Mouse (Mus musculus): Measurements from ENCODE around the gene Sos2. TPM values are rescaled to one million over a fixed set of nuclear protein-coding genes. Genes with fewer than 3 reads are reported as not detected.
"Not testable (repeated sequence)": the region's sequence is repeated elsewhere in the genome, so short reads cannot be mapped to it uniquely, and the experiment has no call there.

Sos2 gene
- polyA plus RNA-seq, 1 experiment from 2014 or later, result 8.5 TPM

DNA sequence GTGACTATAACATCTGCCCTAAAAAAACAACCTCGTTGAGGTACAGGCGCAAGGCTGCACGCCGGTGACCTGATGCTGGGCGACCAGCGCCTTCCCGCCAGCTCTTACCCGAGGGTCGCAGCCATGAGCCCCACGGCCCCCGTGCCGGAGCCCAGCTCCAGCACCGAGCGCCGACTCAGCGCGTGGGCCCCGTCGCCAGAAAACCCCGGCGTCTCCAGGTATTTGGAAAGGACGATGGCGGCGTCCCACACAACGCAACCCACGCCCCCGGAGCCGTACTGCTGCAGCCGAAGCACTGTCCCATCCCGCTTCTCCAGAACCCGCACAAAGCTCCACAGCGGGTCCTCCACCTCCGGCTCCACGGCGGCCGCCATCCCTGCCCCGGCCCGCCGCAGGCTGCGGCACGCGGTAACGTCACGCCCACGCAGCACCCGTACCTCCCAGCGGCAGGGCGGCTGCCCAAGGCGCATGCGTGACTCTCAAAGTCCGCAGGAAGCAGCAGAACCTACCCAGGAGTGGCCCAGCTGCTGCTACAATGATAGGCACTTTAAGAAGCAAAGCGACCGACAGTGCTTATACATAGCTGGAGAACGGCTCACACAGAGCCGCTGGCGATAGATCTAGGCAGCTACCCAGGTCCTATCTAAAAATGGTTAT is 98.9 kb downstream of the Sos2 start, which contains the start of gene Vcpkmt:
TSS of gene Vcpkmt (minus strand) at position 416 of the 657 bp plus-strand sequence.
- WGBS, result under 1% methylated on average over 56 of the region's 56 CpGs
- peak; percentile 98 for ATAC-seq
- Histone ChIP-seq H3K9me3 (no peaks in the 10 kb centered on the region), H3K4me2 (replicated peaks) (peak within 1 kb of the TSS; percentile 64), H3K9ac (peak within 1 kb of the TSS; percentile 71), H3K4me3 (replicated peaks) (peak within 1 kb of the TSS; percentile 70), H3K27me3 (replicated peaks) (no peaks in the 10 kb centered on the region), H3K36me3 (peaks cover 21% of the 10 kb centered on the region; the same call in 1 of the 2 replicates), H3K4me1 (replicated peaks) (0 out of 2 replicates have a peak, but pooled peaks cover 2% of the 10 kb centered on the region), H3K27ac (peak within 1 kb of the TSS; percentile 65)

DNA sequence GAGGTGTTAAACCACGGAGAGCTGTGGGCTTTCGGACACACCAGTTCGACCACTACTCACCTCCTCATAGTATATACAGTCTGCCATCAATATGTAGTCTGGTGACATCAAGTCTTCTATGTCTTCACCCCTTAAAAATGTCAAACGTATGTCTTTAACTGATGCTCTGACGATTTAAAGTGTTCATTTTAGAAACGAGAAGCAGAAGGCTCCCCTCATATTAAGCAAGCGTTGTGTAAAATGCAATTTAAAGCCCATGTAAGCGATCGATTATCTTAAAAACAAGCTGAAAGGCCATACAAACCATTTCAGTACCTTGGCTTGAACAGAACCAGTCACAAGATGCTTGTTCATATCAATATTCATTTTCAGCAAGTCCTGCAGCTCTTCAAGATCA is 99.4 kb downstream of the Sos2 start:
- Histone ChIP-seq H3K36me3 (peaks cover 21% of the 10 kb centered on the region; the same call in 1 of the 2 replicates), H3K4me3 (replicated peaks) (peak overlapping the region; percentile 70), H3K4me1 (replicated peaks) (0 out of 2 replicates have a peak, but pooled peaks cover 2% of the 10 kb centered on the region), H3K27me3 (replicated peaks) (no peaks in the 10 kb centered on the region), H3K9me3 (no peaks in the 10 kb centered on the region), H3K9ac (peak overlapping the region; percentile 71), H3K27ac (peak overlapping the region; percentile 65; the same call in 1 of the 2 replicates), H3K4me2 (replicated peaks) (peak overlapping the region; percentile 64)
- WGBS, result 19% methylated on average over 9 of the region's 9 CpGs
- ATAC-seq, result no peak

DNA sequence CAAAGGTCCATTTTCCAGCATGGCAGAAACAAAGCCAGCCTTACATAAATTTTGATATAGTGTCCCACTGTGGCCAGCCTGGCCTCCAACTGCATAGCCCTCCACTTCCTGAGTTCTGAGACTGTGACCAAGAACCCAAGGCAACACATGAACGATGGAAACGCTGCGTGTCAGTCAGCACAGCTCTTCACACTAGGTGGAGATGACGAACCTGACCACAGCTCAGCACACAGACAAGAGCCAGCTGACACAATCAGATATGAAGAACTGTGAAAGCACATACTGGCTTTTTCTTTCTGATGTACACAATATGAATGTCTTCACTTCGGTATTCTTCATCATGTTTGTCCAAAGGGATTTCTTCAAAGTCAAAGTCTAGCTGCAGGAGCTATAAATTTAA is 102.0 kb downstream of the Sos2 start:
- H3K4me1 ChIP-seq (replicated peaks), result 0 out of 2 replicates have a peak, but pooled peaks cover 6% of the 10 kb centered on the region
- H3K36me3 ChIP-seq, result peaks cover 12% of the 10 kb centered on the region; the same call in 1 of the 2 replicates
- no peak overlapping the region for H3K27ac ChIP-seq
- no peaks in the 10 kb centered on the region for H3K9me3 ChIP-seq
- no peak for ATAC-seq
- H3K9ac ChIP-seq, result no peak overlapping the region
- H3K27me3 ChIP-seq (replicated peaks), result no peaks in the 10 kb centered on the region
- no peak overlapping the region for H3K4me2 ChIP-seq (replicated peaks)
- WGBS, result 90% methylated on average over 5 of the region's 5 CpGs
- H3K4me3 ChIP-seq (replicated peaks), result no peak overlapping the region

DNA sequence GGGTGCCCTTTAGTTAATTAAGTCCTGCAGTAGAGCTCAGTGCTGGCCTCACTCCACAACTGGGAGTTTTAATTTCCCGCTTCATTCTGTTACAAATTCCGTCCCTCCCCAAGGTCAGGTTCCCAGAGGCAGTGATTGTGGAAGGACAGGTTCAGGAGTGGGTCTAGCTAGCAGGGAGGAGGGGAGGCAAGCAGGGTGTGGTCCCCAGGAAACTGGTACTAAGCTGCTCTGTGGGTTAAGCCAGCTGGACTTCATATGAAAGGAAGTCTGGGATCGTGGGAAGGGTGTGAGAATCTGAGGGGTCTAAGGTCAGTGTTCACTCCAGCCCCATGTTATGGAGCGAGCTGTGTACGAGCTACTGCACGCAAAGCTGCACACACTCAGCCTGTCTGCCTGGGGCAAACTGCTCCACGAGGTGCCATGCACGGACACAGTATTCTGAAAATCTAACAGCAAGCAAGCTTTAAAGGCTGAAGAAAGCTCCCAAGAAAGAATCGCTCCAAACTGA is 105.5 kb downstream of the Sos2 start:
- no peak for ATAC-seq
- Histone ChIP-seq H3K4me3 (replicated peaks) (no peak overlapping the region), H3K4me1 (replicated peaks) (0 out of 2 replicates have a peak, but pooled peaks cover 6% of the 10 kb centered on the region), H3K27ac (no peak overlapping the region), H3K36me3 (peaks cover 9% of the 10 kb centered on the region; the same call in 1 of the 2 replicates), H3K9me3 (no peaks in the 10 kb centered on the region), H3K4me2 (replicated peaks) (no peak overlapping the region), H3K9ac (no peak overlapping the region), H3K27me3 (replicated peaks) (no peaks in the 10 kb centered on the region)
- WGBS, result 70% methylated on average over 9 of the region's 9 CpGs

DNA sequence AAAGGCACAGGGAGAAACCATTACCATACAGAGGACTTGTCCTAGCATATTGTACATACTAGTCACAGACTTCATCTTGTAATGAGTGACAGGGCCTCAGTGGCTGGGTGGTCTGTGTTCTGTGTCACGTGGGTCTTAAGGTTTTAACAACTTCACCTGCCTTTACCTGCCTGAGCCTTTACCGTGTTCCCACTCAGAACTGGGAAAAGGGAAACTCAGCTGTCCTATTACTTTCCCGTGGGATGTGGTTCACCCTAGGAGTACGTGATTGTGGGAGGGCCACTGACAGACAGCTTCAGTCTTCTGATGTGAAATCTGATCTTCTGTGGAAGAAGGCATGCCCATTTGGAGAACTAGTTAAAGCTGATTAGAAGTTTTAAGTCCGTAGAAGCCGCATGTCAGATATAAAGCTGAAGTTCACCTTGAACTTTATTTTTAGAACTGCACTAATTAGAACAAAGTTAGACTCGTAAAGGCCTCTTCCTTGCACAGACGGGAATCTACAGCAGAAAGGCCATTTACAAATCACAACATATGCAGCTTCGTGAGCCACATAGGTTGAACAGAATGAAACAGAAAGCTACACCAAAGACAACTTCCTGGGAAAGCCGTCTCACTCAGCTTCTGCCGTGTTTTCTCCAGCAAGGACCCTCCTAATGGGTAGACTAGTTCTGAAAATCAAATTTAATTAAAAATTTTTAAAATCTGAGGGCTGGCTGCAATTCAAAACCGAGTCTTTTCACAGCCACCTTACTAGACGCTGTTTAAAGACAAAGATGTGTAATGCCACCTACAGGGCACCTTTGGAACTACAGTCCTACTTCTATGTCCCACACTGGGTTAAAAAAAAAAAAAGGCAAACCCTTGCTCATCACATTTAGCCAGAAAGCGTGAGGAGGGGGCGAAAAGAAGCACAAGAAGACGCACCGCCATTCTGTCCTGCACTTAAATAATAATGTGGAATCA is 107.5 kb downstream of the Sos2 start:
- Histone ChIP-seq H3K36me3 (peaks cover 9% of the 10 kb centered on the region; the same call in 1 of the 2 replicates), H3K9ac (no peak overlapping the region), H3K27me3 (replicated peaks) (no peaks in the 10 kb centered on the region), H3K4me1 (replicated peaks) (0 out of 2 replicates have a peak, but pooled peaks cover 4% of the 10 kb centered on the region), H3K27ac (no peak overlapping the region), H3K9me3 (no peaks in the 10 kb centered on the region), H3K4me2 (replicated peaks) (peak overlapping the region; percentile 56), H3K4me3 (replicated peaks) (peak overlapping the region; percentile 29)
- 29% methylated on average over 17 of the region's 17 CpGs for WGBS
- ATAC-seq, result peak; percentile 77

DNA sequence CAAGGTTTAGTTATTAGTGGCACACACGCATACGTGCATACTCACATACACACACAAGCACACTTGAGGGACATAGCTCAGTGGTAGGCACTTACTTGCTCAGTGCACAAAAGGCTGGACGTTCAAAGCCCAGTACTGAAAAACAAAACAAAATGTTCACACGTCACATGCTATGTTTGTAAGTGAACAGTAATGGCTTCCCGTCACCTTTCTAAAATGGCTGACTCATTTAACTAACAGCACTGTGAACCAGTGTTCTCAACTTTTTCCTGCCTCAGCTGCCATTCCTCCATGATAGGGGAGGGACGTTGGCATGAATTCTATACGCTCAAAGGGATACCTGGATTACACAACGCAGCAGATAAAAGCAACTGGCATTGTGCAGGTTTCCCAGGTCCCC is 108.4 kb downstream of the Sos2 start:
- Histone ChIP-seq H3K9ac (no peak overlapping the region), H3K4me2 (replicated peaks) (no peak overlapping the region), H3K36me3 (peaks cover 7% of the 10 kb centered on the region; the same call in 1 of the 2 replicates), H3K9me3 (no peaks in the 10 kb centered on the region), H3K27me3 (replicated peaks) (no peaks in the 10 kb centered on the region), H3K4me3 (replicated peaks) (no peak overlapping the region), H3K27ac (no peak overlapping the region), H3K4me1 (replicated peaks) (0 out of 2 replicates have a peak, but pooled peaks cover 4% of the 10 kb centered on the region)
- 92% methylated on average over 8 of the region's 8 CpGs for WGBS
- ATAC-seq, result no peak

DNA sequence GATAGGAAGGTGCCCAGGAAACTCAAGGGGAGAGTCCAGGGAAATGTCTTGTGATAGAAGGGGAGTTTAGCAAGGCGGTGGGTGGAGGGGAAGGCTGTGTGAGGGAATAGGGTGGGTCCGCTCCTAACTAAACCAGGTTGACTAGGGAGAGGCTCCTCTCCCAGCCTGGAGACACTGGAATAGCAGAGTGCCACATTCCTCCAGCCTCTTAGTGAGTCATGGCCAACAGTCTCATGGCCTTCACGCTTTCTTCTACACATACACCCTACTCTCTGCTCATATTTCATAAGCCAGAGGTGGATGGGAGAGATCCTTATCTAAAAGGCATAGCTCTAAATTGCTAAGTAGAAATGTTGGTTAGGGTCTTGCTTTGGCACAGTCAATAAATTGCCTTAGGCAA is 111.7 kb downstream of the Sos2 start:
- Histone ChIP-seq H3K27me3 (replicated peaks) (no peaks in the 10 kb centered on the region), H3K9ac (no peak overlapping the region), H3K4me1 (replicated peaks) (no peaks in the 10 kb centered on the region), H3K36me3 (no peaks in the 10 kb centered on the region), H3K9me3 (no peaks in the 10 kb centered on the region), H3K4me2 (replicated peaks) (no peak overlapping the region), H3K4me3 (replicated peaks) (no peak overlapping the region), H3K27ac (no peak overlapping the region)
- 90% methylated on average over 3 of the region's 3 CpGs for WGBS
- no peak for ATAC-seq

DNA sequence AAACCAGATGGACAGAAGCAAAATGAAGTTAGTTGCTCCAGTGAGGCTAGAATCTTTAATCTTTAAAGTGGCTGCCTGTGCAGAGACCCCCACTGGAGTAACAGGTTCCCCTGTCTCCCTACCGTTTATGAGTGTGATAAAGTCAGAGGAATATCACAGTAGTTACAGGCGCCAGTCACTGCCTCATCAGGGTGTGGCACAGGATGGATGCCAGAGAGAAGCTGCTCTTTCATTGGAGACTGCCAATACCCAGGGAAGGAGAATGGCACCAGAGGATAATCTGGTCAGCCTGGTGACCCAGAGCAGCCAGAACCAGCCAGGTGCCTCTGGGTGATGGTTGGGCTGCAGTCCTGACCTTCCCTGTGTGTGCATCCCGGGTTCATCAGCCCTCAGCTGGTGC is 113.4 kb downstream of the Sos2 start:
- H3K9ac ChIP-seq, result no peak overlapping the region
- no peak overlapping the region for H3K27ac ChIP-seq
- no peak overlapping the region for H3K4me2 ChIP-seq (replicated peaks)
- no peaks in the 10 kb centered on the region for H3K36me3 ChIP-seq
- 74% methylated on average over 3 of the region's 3 CpGs for WGBS
- H3K9me3 ChIP-seq, result no peaks in the 10 kb centered on the region
- H3K4me3 ChIP-seq (replicated peaks), result no peak overlapping the region
- no peak for ATAC-seq
- no peaks in the 10 kb centered on the region for H3K4me1 ChIP-seq (replicated peaks)
- H3K27me3 ChIP-seq (replicated peaks), result no peaks in the 10 kb centered on the region

DNA sequence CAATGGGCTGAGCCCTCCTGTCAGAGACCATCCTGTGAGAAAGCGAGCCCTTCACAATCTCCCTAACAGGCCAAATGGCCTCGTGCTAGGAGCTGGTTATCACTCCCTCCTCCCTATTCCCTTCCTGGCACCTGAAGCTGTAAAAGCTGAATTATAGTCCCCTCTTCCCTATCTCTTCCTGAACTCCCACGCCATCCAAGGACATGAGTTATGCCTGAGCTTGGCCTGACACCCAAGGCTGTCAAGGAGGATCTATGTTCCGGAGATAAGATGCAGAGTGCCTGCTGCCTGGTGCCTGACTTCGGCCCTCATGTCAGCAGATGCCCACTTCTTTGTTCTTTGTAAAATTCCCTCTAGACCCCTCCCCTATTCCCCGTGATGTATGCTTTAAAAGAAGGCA is 120.6 kb downstream of the Sos2 start:
- not testable (repeated sequence) for H3K9me3 ChIP-seq; H3K27ac ChIP-seq; H3K36me3 ChIP-seq; H3K27me3 ChIP-seq (replicated peaks); H3K4me3 ChIP-seq (replicated peaks); ATAC-seq; H3K4me2 ChIP-seq (replicated peaks); H3K9ac ChIP-seq; H3K4me1 ChIP-seq (replicated peaks)
- WGBS, result 78% methylated on average over 6 of the region's 6 CpGs

DNA sequence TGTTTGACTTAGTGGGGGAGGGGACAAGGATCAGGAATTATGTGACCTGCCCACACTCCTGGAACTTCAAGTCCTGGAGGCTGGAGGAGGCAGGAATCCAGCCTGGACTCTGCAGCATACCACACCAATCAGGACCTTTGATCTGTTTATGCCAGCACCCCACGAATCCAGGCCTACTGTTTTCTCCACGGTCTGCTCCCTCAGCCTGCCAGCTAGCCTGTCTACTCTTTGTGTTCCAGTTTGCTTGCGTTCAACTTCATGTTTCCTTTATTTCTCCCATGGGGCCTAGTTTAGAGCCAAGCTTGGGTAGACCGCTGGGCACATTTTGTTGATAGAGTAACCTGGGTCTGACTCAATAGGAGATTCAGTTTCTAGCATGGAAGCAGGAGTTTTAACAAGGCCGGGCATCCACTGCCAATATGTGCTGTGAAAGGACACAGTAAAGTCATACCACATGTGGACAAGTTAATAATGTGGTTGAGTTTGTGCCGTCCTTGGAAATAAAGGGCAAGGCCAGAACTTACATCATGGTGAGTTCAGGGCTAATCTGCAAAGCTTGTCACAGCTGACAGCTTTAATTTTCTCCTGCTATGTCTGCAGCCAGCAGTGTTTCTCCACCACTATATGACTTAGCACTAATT is 125.3 kb downstream of the Sos2 start:
- no peak overlapping the region for H3K4me3 ChIP-seq (replicated peaks)
- 54% methylated on average over 6 of the region's 6 CpGs for WGBS
- ATAC-seq, result peak; percentile 86
- H3K9ac ChIP-seq, result no peak overlapping the region
- H3K4me1 ChIP-seq (replicated peaks), result 0 out of 2 replicates have a peak, but pooled peaks cover 4% of the 10 kb centered on the region
- no peak overlapping the region for H3K27ac ChIP-seq
- no peak overlapping the region for H3K4me2 ChIP-seq (replicated peaks)
- H3K9me3 ChIP-seq, result no peaks in the 10 kb centered on the region
- H3K27me3 ChIP-seq (replicated peaks), result no peaks in the 10 kb centered on the region
- no peaks in the 10 kb centered on the region for H3K36me3 ChIP-seq

DNA sequence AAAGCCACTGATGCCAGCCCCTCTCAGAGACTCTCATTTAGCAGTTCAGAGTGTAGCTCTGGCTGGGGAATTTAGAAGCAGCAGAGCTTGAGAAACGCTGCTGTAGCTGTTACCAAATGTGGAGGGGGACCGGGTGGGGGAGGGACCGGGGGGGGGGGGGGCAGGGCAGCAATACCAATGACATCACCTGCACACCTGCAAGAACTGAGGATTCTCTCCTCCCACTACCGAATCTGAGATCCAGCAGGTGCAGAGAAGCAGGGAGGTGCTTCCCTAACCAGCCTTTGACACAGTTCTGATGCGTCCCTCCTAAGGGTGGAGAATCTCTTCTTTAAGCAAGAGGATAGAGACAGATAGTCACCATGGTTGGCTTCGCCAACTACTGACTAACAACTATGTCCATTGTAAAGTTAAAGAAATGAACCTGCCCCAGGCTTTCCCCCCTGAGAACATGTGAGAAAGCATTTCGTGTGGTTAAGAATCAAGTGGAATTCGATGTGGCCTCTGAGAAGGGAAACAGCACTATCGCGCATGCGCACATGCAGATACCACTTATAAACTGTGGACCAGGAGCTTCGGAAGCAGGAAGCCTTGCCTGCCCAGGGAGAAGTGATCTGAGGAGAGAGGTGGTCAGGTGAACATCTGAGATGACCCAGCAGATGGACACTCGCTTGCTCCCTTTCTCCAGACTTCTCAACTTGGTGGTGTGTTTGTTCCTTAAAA is 136.0 kb downstream of the Sos2 start:
- no peak for ATAC-seq
- no peak overlapping the region for H3K4me3 ChIP-seq (replicated peaks)
- no peaks in the 10 kb centered on the region for H3K36me3 ChIP-seq
- H3K4me1 ChIP-seq (replicated peaks), result no peaks in the 10 kb centered on the region
- 75% methylated on average over 12 of the region's 13 CpGs for WGBS
- H3K9me3 ChIP-seq, result no peaks in the 10 kb centered on the region
- no peaks in the 10 kb centered on the region for H3K27me3 ChIP-seq (replicated peaks)
- no peak overlapping the region for H3K9ac ChIP-seq
- no peak overlapping the region for H3K4me2 ChIP-seq (replicated peaks)
- H3K27ac ChIP-seq, result no peak overlapping the region
